Mouse (Mus musculus) spleen, postnatal 14 days (tissue): ENCODE data around the gene B3gnt8.
A peak's percentile ranks its signal among the peaks of the same experiment; 100 is the strongest.

Experiments used
- DNase-seq, 2 experiments: peaks; one replicate each; pipeline ENCODE4 v3.0.0; 2021 to 2022; ENCODE audit warnings: low spot score in 2 of 2

Gene B3gnt8

GRCm38 (mm10) chr7:25618865-25619721, 7.4 kb upstream of the B3gnt8 start, which contains the start of gene Dmac2:
Gene Dmac2, plus strand, starts transcription at chr7:25619414.
- DNase-seq: peak; percentile 83 to 88

GRCm38 (mm10) chr7:25619722-25619991, 6.8 kb upstream of the B3gnt8 start:
- no peak for DNase-seq

GRCm38 (mm10) chr7:25620101-25620500, 6.4 kb upstream of the B3gnt8 start:
- DNase-seq: no peak

GRCm38 (mm10) chr7:25620751-25621150, 5.7 kb upstream of the B3gnt8 start:
- no peak for DNase-seq

GRCm38 (mm10) chr7:25623857-25624370, 2.5 kb upstream of the B3gnt8 start:
- DNase-seq: no peak

- no peak for DNase-seq
Measured at GRCm38 (mm10) chr7:25624851-25625250, 1.6 kb upstream of the B3gnt8 start.

GRCm38 (mm10) chr7:25625594-25626250, 732 bp upstream of the B3gnt8 start:
- DNase-seq: peak in 1 of 2 experiments; percentile 53

- peak; percentile 29 to 58 for DNase-seq
Measured at GRCm38 (mm10) chr7:25627431-25628322, 1.2 kb downstream of the B3gnt8 start.

GRCm38 (mm10) chr7:25628323-25628620, 1.8 kb downstream of the B3gnt8 start:
- no peak for DNase-seq

GRCm38 (mm10) chr7:25632679-25633078, 6.2 kb downstream of the B3gnt8 start:
- DNase-seq: no peak

- DNase-seq: peak; percentile 47 to 64
Measured at GRCm38 (mm10) chr7:25636373-25636772, 9.9 kb downstream of the B3gnt8 start.

- no peak for DNase-seq
Measured at GRCm38 (mm10) chr7:25637099-25637498, 10.6 kb downstream of the B3gnt8 start.

GRCm38 (mm10) chr7:25639754-25640153, 13.3 kb downstream of the B3gnt8 start:
- no peak for DNase-seq

GRCm38 (mm10) chr7:25644136-25644535, 17.7 kb downstream of the B3gnt8 start:
- no peak for DNase-seq

GRCm38 (mm10) chr7:25644631-25645030, 18.2 kb downstream of the B3gnt8 start:
- DNase-seq: no peak

GRCm38 (mm10) chr7:25645074-25645473, 18.6 kb downstream of the B3gnt8 start:
- DNase-seq: no peak

- peak in 1 of 2 experiments; percentile 50 for DNase-seq
Measured at GRCm38 (mm10) chr7:25647574-25648123, 21.2 kb downstream of the B3gnt8 start.

- DNase-seq: no peak
Measured at GRCm38 (mm10) chr7:25649839-25650238, 23.4 kb downstream of the B3gnt8 start.

- DNase-seq: no peak
Measured at GRCm38 (mm10) chr7:25651281-25651680, 24.8 kb downstream of the B3gnt8 start.

GRCm38 (mm10) chr7:25652244-25652759, 25.8 kb downstream of the B3gnt8 start:
- no peak for DNase-seq

GRCm38 (mm10) chr7:25655601-25656428, 29.4 kb downstream of the B3gnt8 start:
- DNase-seq: no peak
